Mouse (Mus musculus) C2C12 (cell line): Measurements from ENCODE around the gene Nt5dc1. TPM values are rescaled to one million over a fixed set of nuclear protein-coding genes. Genes with fewer than 3 reads are reported as not detected.
A peak's percentile ranks its signal among the peaks of the same experiment; 100 is the strongest.

Experiments used
- H3K27me3 ChIP-seq: one replicate; pipeline ENCODE4 v1.6.1; 2011; ENCODE audit not compliant: control insufficient read depth, insufficient read depth, insufficient read length
- H3K36me3 ChIP-seq: one replicate; pipeline ENCODE4 v1.6.1; 2011; ENCODE audit not compliant: control insufficient read depth, insufficient read depth
- H3K4me3 ChIP-seq: one replicate; pipeline ENCODE4 v1.5.1; 2011; ENCODE audit warnings: mild to moderate bottlenecking, control low read depth; ENCODE audit not compliant: poor library complexity, insufficient read depth, severe bottlenecking
- H3K79me2 ChIP-seq: one replicate; pipeline ENCODE4 v1.6.1; 2011; ENCODE audit not compliant: control insufficient read depth, insufficient read depth
- H3K79me3 ChIP-seq: one replicate; pipeline ENCODE4 v1.6.1; 2011; ENCODE audit warnings: low read depth, control low read depth
- H3ac ChIP-seq: one replicate; pipeline ENCODE3; 2011; ENCODE audit warnings: low read depth; ENCODE audit not compliant: control insufficient read depth, insufficient read length
- CEBPB ChIP-seq: IDR thresholded peaks from one replicate; pipeline ENCODE4 v1.6.1; 2011; ENCODE audit warnings: low read depth, mild to moderate bottlenecking, control low read depth, moderate library complexity
- CTCF ChIP-seq: IDR thresholded peaks from one replicate; pipeline ENCODE4 v1.5.1; 2011; ENCODE audit not compliant: control insufficient read depth, insufficient read depth, insufficient read length
- FOSL1 ChIP-seq: IDR thresholded peaks from one replicate; pipeline ENCODE4 v1.8.0; 2011; ENCODE audit warnings: mild to moderate bottlenecking, low read length; ENCODE audit not compliant: poor library complexity, insufficient read depth, severe bottlenecking
- MAX ChIP-seq: IDR thresholded peaks from one replicate; pipeline ENCODE4 v1.6.1; 2011; ENCODE audit warnings: mild to moderate bottlenecking, control low read depth
- MYOD1 ChIP-seq: IDR thresholded peaks from one replicate; pipeline ENCODE4 v1.6.1; 2011; ENCODE audit warnings: low read depth; ENCODE audit not compliant: control insufficient read depth, insufficient read length
- MYOG ChIP-seq: IDR thresholded peaks from one replicate; pipeline ENCODE4 v1.6.1; 2011; ENCODE audit not compliant: control insufficient read depth, insufficient read length; ENCODE audit errors: extremely low read depth
- USF1 ChIP-seq: IDR thresholded peaks from one replicate; pipeline ENCODE4 v1.6.1; 2011; ENCODE audit warnings: low read depth, mild to moderate bottlenecking, control low read depth, moderate library complexity
- polyA plus RNA-seq: library from polyadenylated mRNA; unstranded; fragments of >200 nt; fragmentation: generic; extraction: Trizol; gene quantifications from one replicate; pipeline ENCODE4 v1.2.1, GENCODE M21; 2012; ENCODE audit warnings: missing spikeins

Nt5dc1 gene
- polyA plus RNA-seq, 1 experiment = 2.9 TPM

GRCm38 (mm10) chr10:34296911-34297298, 121.4 kb downstream of the Nt5dc1 start:
- Histone ChIP-seq H3K79me3 (no peaks in the 10 kb centered on the region), H3K36me3 (no peaks in the 10 kb centered on the region), H3K4me3 (peak overlapping the region; percentile 37), H3K27me3 (no peaks in the 10 kb centered on the region), H3K79me2 (no peaks in the 10 kb centered on the region), H3ac (no peak overlapping the region)
- no peak for TF ChIP-seq MYOD1
- no peak for TF ChIP-seq MYOG
- no peak for TF ChIP-seq FOSL1
- no peak for TF ChIP-seq CTCF
- TF ChIP-seq USF1 = no peak
- TF ChIP-seq CEBPB = no peak
- no peak for TF ChIP-seq MAX

GRCm38 (mm10) chr10:34282420-34283238, 135.7 kb downstream of the Nt5dc1 start:
- H3K4me3 ChIP-seq = peak overlapping the region; percentile 98
- no peak for TF ChIP-seq MYOG
- TF ChIP-seq USF1 = no peak
- TF ChIP-seq MAX = no peak
- TF ChIP-seq CEBPB = no peak
- TF ChIP-seq FOSL1 = no peak
- no peak for TF ChIP-seq CTCF
- no peak for TF ChIP-seq MYOD1
- peaks cover 32% of the 10 kb centered on the region for H3K79me3 ChIP-seq
- H3K79me2 ChIP-seq = peaks cover 40% of the 10 kb centered on the region
- H3K36me3 ChIP-seq = peaks cover 10% of the 10 kb centered on the region
- H3ac ChIP-seq = peak overlapping the region; percentile 91
- no peaks in the 10 kb centered on the region for H3K27me3 ChIP-seq

DNA sequence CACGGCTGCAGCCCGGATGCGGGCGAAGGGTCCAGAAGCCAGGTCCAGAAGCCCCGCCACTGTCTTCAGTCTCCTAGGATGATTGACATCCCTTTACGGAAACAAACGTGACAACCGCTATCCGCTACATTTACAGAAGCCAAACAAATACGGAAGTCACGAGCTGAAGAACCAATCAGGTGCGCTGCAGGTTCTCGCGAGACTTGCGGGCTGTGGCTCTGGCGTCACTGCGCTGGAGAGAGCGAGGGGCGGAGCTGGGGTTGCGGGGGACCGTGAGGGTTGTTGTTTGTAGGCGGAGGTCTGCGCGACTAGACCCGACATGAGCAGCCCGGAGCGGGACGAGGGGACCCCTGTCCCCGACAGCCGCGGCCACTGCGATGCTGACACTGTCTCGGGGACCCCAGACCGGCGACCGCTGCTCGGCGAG, 136.4 kb downstream of the Nt5dc1 start, which contains the start of gene Tspyl1:
TSS of gene Tspyl1 (plus strand) at position 229 of the 427 bp plus-strand sequence.
- H3K27me3 ChIP-seq = no peaks in the 10 kb centered on the region
- peaks cover 40% of the 10 kb centered on the region for H3K79me2 ChIP-seq
- H3K79me3 ChIP-seq = peaks cover 30% of the 10 kb centered on the region
- H3K4me3 ChIP-seq = peak within 1 kb of the TSS; percentile 98
- peaks cover 4% of the 10 kb centered on the region for H3K36me3 ChIP-seq
- H3ac ChIP-seq = peak within 1 kb of the TSS; percentile 91
- TF ChIP-seq MAX = peak; percentile 71
- TF ChIP-seq FOSL1 = no peak
- no peak for TF ChIP-seq CTCF
- peak; percentile 79 for TF ChIP-seq USF1

- no peaks in the 10 kb centered on the region for H3K27me3 ChIP-seq
- no peak for TF ChIP-seq MYOG
- TF ChIP-seq CEBPB = no peak
- TF ChIP-seq MAX = no peak
- no peak for TF ChIP-seq FOSL1
- peaks cover 40% of the 10 kb centered on the region for H3K79me2 ChIP-seq
- peaks cover 30% of the 10 kb centered on the region for H3K79me3 ChIP-seq
- peak overlapping the region; percentile 44 for H3ac ChIP-seq
- peak overlapping the region; percentile 98 for H3K4me3 ChIP-seq
- no peaks in the 10 kb centered on the region for H3K36me3 ChIP-seq
Measured at GRCm38 (mm10) chr10:34281211-34281961, 137.0 kb downstream of the Nt5dc1 start.

- no peaks in the 10 kb centered on the region for H3K27me3 ChIP-seq
- H3K79me2 ChIP-seq = peaks cover 37% of the 10 kb centered on the region
- peaks cover 30% of the 10 kb centered on the region for H3K79me3 ChIP-seq
- H3K36me3 ChIP-seq = no peaks in the 10 kb centered on the region
- H3K4me3 ChIP-seq = peak overlapping the region; percentile 98
- H3ac ChIP-seq = peak overlapping the region; percentile 29
- no peak for TF ChIP-seq CTCF
- no peak for TF ChIP-seq USF1
Measured at GRCm38 (mm10) chr10:34280591-34281175, 137.7 kb downstream of the Nt5dc1 start.

DNA sequence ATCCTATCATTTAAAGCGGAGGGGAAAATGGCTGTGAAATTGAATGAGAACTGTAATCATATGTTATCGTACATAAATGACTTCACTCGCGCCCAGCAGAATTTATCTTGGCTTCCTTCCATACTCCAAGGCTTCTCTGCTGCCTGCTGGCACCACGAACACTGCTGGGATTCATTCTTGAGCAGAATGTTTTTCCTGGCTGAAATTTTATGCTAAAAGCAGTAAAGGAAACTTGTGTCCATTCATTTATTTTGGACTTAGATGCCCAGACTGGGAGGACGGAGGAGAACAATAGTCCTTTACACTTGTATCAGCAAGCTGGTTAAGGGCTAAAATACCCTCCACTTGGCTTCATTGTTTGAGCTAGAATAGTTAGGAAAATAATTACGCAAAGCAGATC, 146.7 kb downstream of the Nt5dc1 start:
- Histone ChIP-seq H3K27me3 (no peaks in the 10 kb centered on the region), H3K79me2 (no peaks in the 10 kb centered on the region), H3ac (no peak overlapping the region), H3K79me3 (no peaks in the 10 kb centered on the region), H3K4me3 (no peak overlapping the region), H3K36me3 (no peaks in the 10 kb centered on the region)
- TF ChIP-seq CEBPB = no peak
- TF ChIP-seq MAX = no peak
- no peak for TF ChIP-seq USF1
- TF ChIP-seq MYOD1 = no peak
- no peak for TF ChIP-seq FOSL1
- no peak for TF ChIP-seq MYOG
- no peak for TF ChIP-seq CTCF
